Mouse (Mus musculus) ES-E14 (cell line): ENCODE measurements around the gene Ankrd6. TPM values are rescaled to one million over a fixed set of nuclear protein-coding genes. Genes with fewer than 3 reads are reported as not detected.
A peak's percentile ranks its signal among the peaks of the same experiment; 100 is the strongest.

ENCODE experiments used
- DNase-seq: peaks from one replicate; pipeline ENCODE4 v3.0.0-alpha.2; 2013; ENCODE audit warnings: low read depth, low spot score
- H3K27ac ChIP-seq: 2 replicates; pipeline ENCODE4 v1.5.1; 2012; ENCODE audit warnings: low read depth, mild to moderate bottlenecking, low read length, moderate library complexity, mixed read lengths; ENCODE audit not compliant: poor library complexity, insufficient read depth, severe bottlenecking
- H3K36me3 ChIP-seq: 2 replicates; pipeline ENCODE4 v1.6.1; 2012; ENCODE audit warnings: mild to moderate bottlenecking, low read length, moderate library complexity, mixed read lengths; ENCODE audit not compliant: control insufficient read depth, poor library complexity, insufficient read depth, severe bottlenecking
- H3K4me1 ChIP-seq, 2 experiments: fragments of 150-350 bp in 1 of 2; sonication (generic) in 1 of 2; 2 replicates each; pipeline ENCODE4 v1.6.1; 2012; ENCODE audit warnings: low read length in 2 of 2, mild to moderate bottlenecking in 1 of 2, mixed read lengths in 1 of 2; ENCODE audit not compliant: control insufficient read depth in 2 of 2, insufficient read depth in 2 of 2, poor library complexity in 1 of 2
- H3K4me3 ChIP-seq, 2 experiments: fragments of 150-350 bp in 1 of 2; sonication (generic) in 1 of 2; 2 replicates each; pipeline ENCODE4 v1.5.1; 2012; ENCODE audit warnings: low read length in 2 of 2, low read depth in 1 of 2, mild to moderate bottlenecking in 1 of 2, mixed read lengths in 1 of 2; ENCODE audit not compliant: insufficient read depth in 1 of 2, poor library complexity in 1 of 2, severe bottlenecking in 1 of 2
- H3K9ac ChIP-seq: 2 replicates; pipeline ENCODE4 v1.6.1; 2012; ENCODE audit warnings: low read depth, mild to moderate bottlenecking, low read length, mixed read lengths; ENCODE audit not compliant: poor library complexity, insufficient read depth, severe bottlenecking
- H3K9me3 ChIP-seq: fragments of 150-350 bp; sonication (generic); 2 replicates; pipeline ENCODE4 v1.6.1; 2012; ENCODE audit warnings: low read depth, mild to moderate bottlenecking, low read length; ENCODE audit not compliant: control insufficient read depth, insufficient read depth
- CHD2 ChIP-seq: IDR thresholded peaks from 2 replicates; pipeline ENCODE4 v1.6.1; 2014; ENCODE audit warnings: mild to moderate bottlenecking, low read depth, low read length, inconsistent platforms
- HCFC1 ChIP-seq: IDR thresholded peaks from 2 replicates; pipeline ENCODE4 v1.6.1; 2012; ENCODE audit warnings: low read length, inconsistent platforms, borderline replicate concordance; ENCODE audit not compliant: insufficient read depth
- MAFK ChIP-seq: IDR thresholded peaks from 2 replicates; pipeline ENCODE4 v1.6.1; 2014; ENCODE audit warnings: mild to moderate bottlenecking, low read depth, low read length, inconsistent platforms; ENCODE audit not compliant: insufficient read depth
- ZC3H11A ChIP-seq: IDR thresholded peaks from 2 replicates; pipeline ENCODE4 v1.6.1; 2012; ENCODE audit warnings: low read depth, mild to moderate bottlenecking, inconsistent platforms, low read length, borderline replicate concordance
- ZNF384 ChIP-seq: IDR thresholded peaks from 2 replicates; pipeline ENCODE4 v1.6.1; 2012; ENCODE audit warnings: low read depth, low read length, inconsistent platforms
- in situ Hi-C, 2 experiments: fragments of 600-800 bp; cut with MboI; formaldehyde crosslinking; loops; one replicate each; pipeline ENCODE4 v1.15.1; 2025; ENCODE audit warnings: low sequenced_read_pairs in 2 of 2, inconsistent platforms in 1 of 2; ENCODE audit not compliant: unreplicated experiment in 2 of 2
- total RNA-seq: library from RNA; depleted of rRNA; stranded (reverse); fragments of 300-350 nt; gene quantifications from 2 replicates; pipeline ENCODE4 v1.2.3, GENCODE M21; 2012

The Ankrd6 gene
- total RNA-seq, 1 experiment, result 7.8 TPM

DNA sequence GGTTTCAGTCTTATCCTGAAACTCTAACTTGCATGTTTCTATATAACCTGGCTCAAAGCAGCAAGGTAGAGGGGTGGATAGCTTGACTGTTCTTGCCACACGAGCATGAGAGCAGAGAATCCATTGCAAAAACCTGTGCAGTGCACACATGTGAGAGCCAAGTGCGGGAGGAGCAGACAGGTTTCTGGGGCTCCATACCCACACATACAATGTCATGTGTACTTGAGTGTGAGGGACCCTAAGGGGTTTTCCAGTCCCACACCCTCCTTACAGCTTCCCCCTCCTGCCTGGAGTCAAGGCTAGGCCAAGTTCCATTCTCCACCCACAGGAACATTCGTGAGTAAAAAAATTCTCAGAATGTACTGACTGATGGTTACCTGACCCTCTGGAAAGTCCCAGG, 10.8 kb upstream of the Ankrd6 start:
- peaks cover 0 to 7% of the 10 kb centered on the region in 2 experiments; a peak in 3 of 4 replicates for H3K4me1 ChIP-seq
- no peak overlapping the region for H3K4me3 ChIP-seq
- H3K9me3 ChIP-seq, result no peaks in the 10 kb centered on the region
- no peak for TF ChIP-seq MAFK
- TF ChIP-seq ZNF384, result no peak
- no peak for TF ChIP-seq HCFC1
- no peak overlapping the region for H3K9ac ChIP-seq
- no peak for DNase-seq
- in situ Hi-C loops, result no loop called here
- no peaks in the 10 kb centered on the region for H3K36me3 ChIP-seq
- H3K27ac ChIP-seq, result no peak overlapping the region

DNA sequence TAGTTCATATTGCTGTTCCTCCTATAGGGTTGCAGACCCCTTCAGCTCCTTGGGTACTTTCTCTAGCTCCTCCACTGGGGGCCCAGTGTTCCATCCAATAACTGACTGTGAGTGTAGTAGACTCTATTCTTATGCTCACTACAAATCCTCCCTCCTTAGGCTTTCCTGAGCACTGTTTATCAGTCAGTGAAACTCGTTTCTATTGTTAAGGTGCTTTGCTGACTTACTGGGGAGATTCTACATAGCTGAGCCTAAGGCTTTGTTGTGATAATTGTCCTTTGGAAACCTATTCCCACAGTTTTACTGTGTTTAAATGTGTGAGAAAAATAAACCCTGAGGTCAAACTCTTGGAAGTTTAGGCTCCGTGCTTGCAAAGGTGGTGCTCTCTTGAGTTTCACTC, 5.8 kb upstream of the Ankrd6 start:
- TF ChIP-seq CHD2, result no peak
- no peak for TF ChIP-seq MAFK
- TF ChIP-seq ZNF384, result no peak
- no peak for TF ChIP-seq ZC3H11A
- no peak for TF ChIP-seq HCFC1
- H3K4me1 ChIP-seq, result peaks cover 0 to 12% of the 10 kb centered on the region in 2 experiments; a peak in 3 of 4 replicates
- H3K36me3 ChIP-seq, result no peaks in the 10 kb centered on the region
- H3K9me3 ChIP-seq, result no peaks in the 10 kb centered on the region
- DNase-seq, result no peak
- H3K27ac ChIP-seq, result no peak overlapping the region
- H3K4me3 ChIP-seq, result no peak overlapping the region
- in situ Hi-C loops, result no loop called here
- H3K9ac ChIP-seq, result no peak overlapping the region

- Histone ChIP-seq H3K27ac (no peak overlapping the region), H3K4me3 (no peak overlapping the region)
- DNase-seq, result no peak
Measured at GRCm38 (mm10) chr4:32952681-32953080, 2.0 kb upstream of the Ankrd6 start.

GRCm38 (mm10) chr4:32951035-32951940, 647 bp upstream of the Ankrd6 start:
- no peak for DNase-seq
- Histone ChIP-seq H3K9ac (peak overlapping the region; percentile 38; the same call in 1 of the 2 replicates), H3K9me3 (no peaks in the 10 kb centered on the region), H3K27ac (no peak overlapping the region), H3K4me3 (peak overlapping the region; percentile 76 to 79), H3K4me1 (peaks cover 0 to 16% of the 10 kb centered on the region in 2 experiments; a peak in 2 of 4 replicates), H3K36me3 (no peaks in the 10 kb centered on the region)
- TF ChIP-seq ZNF384, result no peak
- TF ChIP-seq HCFC1, result no peak
- no peak for TF ChIP-seq CHD2
- TF ChIP-seq ZC3H11A, result no peak
- TF ChIP-seq MAFK, result no peak
- in situ Hi-C loops, result no loop called here

More at GRCm38 (mm10) chr4:32952681-32953080, 2.0 kb upstream of the Ankrd6 start:
- Histone ChIP-seq H3K36me3 (no peaks in the 10 kb centered on the region), H3K9ac (no peak overlapping the region), H3K4me1 (peaks cover 0 to 20% of the 10 kb centered on the region in 2 experiments; a peak in 3 of 4 replicates), H3K9me3 (no peaks in the 10 kb centered on the region)
- in situ Hi-C loops, result no loop called here
- TF ChIP-seq ZC3H11A (no peak), CHD2 (no peak), MAFK (no peak), ZNF384 (no peak), HCFC1 (no peak)
